Mouse (Mus musculus): ENCODE results near the gene Prlhr.

DNA sequence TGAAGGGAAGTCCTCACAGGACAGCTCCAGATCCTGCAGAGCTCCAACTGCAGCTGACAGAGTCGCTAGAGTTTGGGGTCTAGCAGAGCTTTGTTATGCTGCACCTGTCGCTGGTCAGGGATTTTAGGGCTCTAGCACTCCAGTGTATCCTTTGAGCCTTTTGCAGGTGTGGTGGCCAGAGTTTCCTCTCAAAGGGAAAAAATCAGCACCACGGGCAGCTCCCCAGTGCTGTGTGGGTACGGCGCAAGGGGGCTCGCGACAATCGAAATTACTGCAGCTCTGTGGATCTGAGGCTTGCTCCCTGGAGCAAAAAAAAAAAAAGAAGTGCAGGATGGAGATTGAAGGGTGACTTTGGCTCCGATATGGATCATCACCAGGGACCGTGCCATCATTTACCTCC, 742 bp upstream of the Prlhr start:
- TF ChIP-seq CTCF (IDR thresholded peaks at IDR 0.05) = no peak
- no peak for TF ChIP-seq POLR2A (IDR thresholded peaks at IDR 0.05; ENCODE audit: insufficient read depth, low read depth, low read length)

Data from heart, adult 2 months (tissue).